Mouse (Mus musculus): Measurements from ENCODE around the gene Col13a1.

- TF ChIP-seq CTCF (IDR thresholded peaks at IDR 0.05; ENCODE audit: low read depth), result no peak
- TF ChIP-seq EP300 (IDR thresholded peaks at IDR 0.05; ENCODE audit: low read depth), result no peak
These were observed 112.8 kb downstream of the Col13a1 start for GRCm38 (mm10) chr10:61866045-61866580.
